Mouse (Mus musculus) embryonic facial prominence, embryonic 11.5 days (tissue): Measurements from ENCODE around the gene Sobp. TPM values are rescaled to one million over a fixed set of nuclear protein-coding genes. Genes with fewer than 3 reads are reported as not detected.

Experiments
- ATAC-seq: fragments of 200-750 bp; cut with Nextera tagmentation; replicated peaks from 2 replicates; pipeline ENCODE4 v1.8.0; 2017; ENCODE audit warnings: low read depth; ENCODE audit not compliant: insufficient number of reproducible peaks, low FRiP score, low TSS enrichment
- DNase-seq: peaks from one replicate; pipeline ENCODE4 v3.0.0-alpha.2; 2015; ENCODE audit warnings: low spot score
- H3K27ac ChIP-seq: fragments of 300-500 bp; sonication (generic); replicated peaks from 2 replicates; pipeline ENCODE4 v1.5.1; 2014; ENCODE audit warnings: mild to moderate bottlenecking, low read depth, low read length, control low read depth
- H3K27me3 ChIP-seq: fragments of 300-500 bp; sonication (generic); 2 replicates; pipeline ENCODE4 v1.6.1; 2014; ENCODE audit warnings: mild to moderate bottlenecking, low read length, moderate library complexity, mixed read lengths; ENCODE audit not compliant: control insufficient read depth, insufficient read depth
- H3K36me3 ChIP-seq: fragments of 300-500 bp; sonication (generic); replicated peaks from 2 replicates; pipeline ENCODE4 v1.6.1; 2014; ENCODE audit warnings: low read depth, mild to moderate bottlenecking, low read length, moderate library complexity, mixed read lengths; ENCODE audit not compliant: control insufficient read depth, insufficient read depth
- H3K4me1 ChIP-seq: fragments of 300-500 bp; sonication (generic); 2 replicates; pipeline ENCODE4 v1.6.1; 2014; ENCODE audit warnings: low read length, mixed read lengths; ENCODE audit not compliant: control insufficient read depth, insufficient read depth
- H3K4me2 ChIP-seq: fragments of 300-500 bp; sonication (generic); 2 replicates; pipeline ENCODE4 v1.6.1; 2014; ENCODE audit warnings: low read depth, mild to moderate bottlenecking, control low read depth, low read length, moderate library complexity
- H3K4me3 ChIP-seq: fragments of 300-500 bp; sonication (generic); 2 replicates; pipeline ENCODE4 v1.5.1; 2014; ENCODE audit warnings: low read depth, low read length, control low read depth
- H3K9ac ChIP-seq: fragments of 300-500 bp; sonication (generic); replicated peaks from 2 replicates; pipeline ENCODE4 v1.6.1; 2014; ENCODE audit warnings: mild to moderate bottlenecking, control low read depth, low read length
- H3K9me3 ChIP-seq: fragments of 300-500 bp; sonication (generic); replicated peaks from 2 replicates; pipeline ENCODE4 v1.6.1; 2016; ENCODE audit warnings: mild to moderate bottlenecking, low read length, inconsistent platforms, mixed read lengths; ENCODE audit not compliant: control insufficient read depth
- WGBS: fragments of 180-500 bp; shearing (Covaris S2); extraction: QIAGEN DNeasy Blood & Tissue Kit; methylation state at CpG from one replicate; pipeline ENCODE4 v1.1.7; 2014; 5-methylcytosine and 5-hydroxymethylcytosine counted together
- polyA plus RNA-seq: library from polyadenylated mRNA; unstranded; fragments of >200 nt; fragmentation: Nextera tagmentation; extraction: Ambion mirVana; gene quantifications from 2 replicates; pipeline ENCODE4 v1.2.1, GENCODE M21; 2014

The Sobp gene
- polyA plus RNA-seq, 1 experiment from 2014 or later, result 5.3 TPM

- ATAC-seq (no peak), DNase-seq (no peak)
- H3K4me3 ChIP-seq, result no peak overlapping the region
- H3K4me2 ChIP-seq, result no peak overlapping the region
- H3K4me1 ChIP-seq, result peaks cover 2% of the 10 kb centered on the region; the same call in 1 of the 2 replicates
- H3K36me3 ChIP-seq, result no peaks in the 10 kb centered on the region
- no peak overlapping the region for H3K9ac ChIP-seq
- WGBS, result 80% methylated on average over 3 of the region's 3 CpGs
- H3K9me3 ChIP-seq, result no peaks in the 10 kb centered on the region
- no peaks in the 10 kb centered on the region for H3K27me3 ChIP-seq
- no peak overlapping the region for H3K27ac ChIP-seq
Measured at GRCm38 (mm10) chr10:43041794-43042193, 132.5 kb downstream of the Sobp start.

GRCm38 (mm10) chr10:43037455-43037793 lies 136.9 kb downstream of the Sobp start:
- ATAC-seq (no peak), DNase-seq (peak; percentile 23)
- H3K4me3 ChIP-seq, result no peak overlapping the region
- H3K4me1 ChIP-seq, result peaks cover 2% of the 10 kb centered on the region
- 27% methylated on average over 7 of the region's 7 CpGs for WGBS
- no peak overlapping the region for H3K27ac ChIP-seq
- no peaks in the 10 kb centered on the region for H3K9me3 ChIP-seq
- no peak overlapping the region for H3K9ac ChIP-seq
- H3K4me2 ChIP-seq, result no peak overlapping the region
- no peaks in the 10 kb centered on the region for H3K36me3 ChIP-seq
- H3K27me3 ChIP-seq, result no peaks in the 10 kb centered on the region

- 60% methylated on average over 21 of the region's 21 CpGs for WGBS
Measured at GRCm38 (mm10) chr10:43036646-43037454, 137.5 kb downstream of the Sobp start.

GRCm38 (mm10) chr10:43035579-43035978 lies 138.8 kb downstream of the Sobp start:
- Histone ChIP-seq H3K9me3 (no peaks in the 10 kb centered on the region), H3K27ac (no peak overlapping the region), H3K4me2 (no peak overlapping the region), H3K4me3 (no peak overlapping the region), H3K9ac (peak overlapping the region; percentile 23; the same call in 1 of the 2 replicates), H3K4me1 (peaks cover 2% of the 10 kb centered on the region), H3K36me3 (no peaks in the 10 kb centered on the region), H3K27me3 (no peaks in the 10 kb centered on the region)
- 62% methylated on average over 8 of the region's 8 CpGs for WGBS
- DNase-seq (no peak), ATAC-seq (no peak)

More at GRCm38 (mm10) chr10:43036646-43037454, 137.5 kb downstream of the Sobp start:
- H3K4me1 ChIP-seq, result peaks cover 2% of the 10 kb centered on the region
- ATAC-seq, result no peak
- no peaks in the 10 kb centered on the region for H3K9me3 ChIP-seq
- DNase-seq, result no peak
- no peaks in the 10 kb centered on the region for H3K27me3 ChIP-seq
- H3K27ac ChIP-seq, result no peak overlapping the region
- no peaks in the 10 kb centered on the region for H3K36me3 ChIP-seq
- H3K9ac ChIP-seq, result no peak overlapping the region
- H3K4me3 ChIP-seq, result no peak overlapping the region
- H3K4me2 ChIP-seq, result no peak overlapping the region

GRCm38 (mm10) chr10:43034811-43035210 lies 139.5 kb downstream of the Sobp start:
- H3K36me3 ChIP-seq, result no peaks in the 10 kb centered on the region
- H3K27me3 ChIP-seq, result no peaks in the 10 kb centered on the region
- H3K27ac ChIP-seq, result no peak overlapping the region
- ATAC-seq (no peak), DNase-seq (no peak)
- 79% methylated on average over 4 of the region's 4 CpGs for WGBS
- no peak overlapping the region for H3K4me2 ChIP-seq
- H3K9me3 ChIP-seq, result no peaks in the 10 kb centered on the region
- H3K4me1 ChIP-seq, result peaks cover 2% of the 10 kb centered on the region
- H3K4me3 ChIP-seq, result no peak overlapping the region
- H3K9ac ChIP-seq, result no peak overlapping the region

DNA sequence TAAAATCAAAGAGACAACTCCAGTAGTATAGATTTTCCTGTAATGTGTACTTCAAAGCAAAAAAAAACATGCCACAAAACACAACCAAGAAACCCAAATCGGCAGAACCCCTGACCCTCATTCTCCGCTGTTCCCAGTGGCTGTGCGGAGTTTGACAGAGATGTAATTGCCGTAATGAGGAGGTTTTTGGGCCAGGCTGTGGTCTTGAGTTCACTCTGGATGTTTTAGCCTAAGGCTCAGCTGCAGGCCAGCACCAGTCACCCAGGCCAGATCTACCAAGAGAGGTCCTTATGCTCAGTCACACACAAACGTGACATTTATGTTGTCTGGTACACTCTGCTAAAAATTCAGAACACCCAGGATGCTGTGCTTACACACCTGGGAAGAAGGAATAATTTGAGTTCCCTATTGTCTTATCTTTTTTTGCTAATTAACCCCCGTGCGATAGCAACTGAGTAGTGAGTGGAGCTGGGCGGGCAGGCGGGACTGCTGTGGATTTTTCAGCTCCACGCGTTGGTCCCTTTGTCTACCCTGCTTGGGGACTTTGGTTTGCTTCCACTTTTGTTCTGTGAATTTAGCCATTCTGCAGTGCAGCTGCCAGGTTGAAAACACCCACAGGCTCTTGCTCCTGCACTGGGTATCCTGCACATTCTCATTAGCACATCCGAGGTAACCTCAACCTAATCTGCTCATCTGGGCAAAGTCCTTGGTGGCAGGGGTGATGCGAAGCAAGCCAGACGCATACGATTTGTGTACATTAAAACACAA lies 140.7 kb downstream of the Sobp start:
- no peak overlapping the region for H3K27ac ChIP-seq
- no peaks in the 10 kb centered on the region for H3K36me3 ChIP-seq
- H3K4me1 ChIP-seq, result peaks cover 2% of the 10 kb centered on the region
- no peak overlapping the region for H3K4me2 ChIP-seq
- no peaks in the 10 kb centered on the region for H3K9me3 ChIP-seq
- H3K4me3 ChIP-seq, result no peak overlapping the region
- WGBS, result 76% methylated on average over 15 of the region's 15 CpGs
- H3K9ac ChIP-seq, result no peak overlapping the region
- DNase-seq (no peak), ATAC-seq (no peak)
- no peaks in the 10 kb centered on the region for H3K27me3 ChIP-seq

DNA sequence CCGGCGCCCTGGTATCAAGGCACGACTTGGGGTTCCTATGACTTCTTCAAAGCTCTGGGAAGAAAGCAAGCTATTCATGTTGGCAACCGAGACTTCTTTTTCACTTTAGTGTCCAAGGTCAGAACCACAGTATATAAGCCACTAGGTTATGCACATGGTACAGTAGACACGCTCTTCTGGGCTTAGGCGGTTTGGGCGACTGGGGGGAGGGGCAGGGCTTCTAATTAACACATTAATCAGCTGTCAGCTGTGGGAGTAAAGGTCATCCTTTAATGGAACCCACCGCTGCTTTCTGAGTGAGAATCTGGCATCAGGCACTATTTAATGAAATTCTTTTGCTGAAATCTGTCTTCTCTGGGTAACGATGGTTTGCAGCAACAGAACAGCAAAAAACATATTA lies 147.3 kb downstream of the Sobp start:
- Histone ChIP-seq H3K36me3 (no peaks in the 10 kb centered on the region), H3K4me3 (no peak overlapping the region), H3K9ac (no peak overlapping the region), H3K9me3 (no peaks in the 10 kb centered on the region), H3K4me1 (peaks cover 5% of the 10 kb centered on the region), H3K4me2 (no peak overlapping the region), H3K27me3 (peaks cover 12% of the 10 kb centered on the region), H3K27ac (no peak overlapping the region)
- no peak for ATAC-seq
- 67% methylated on average over 9 of the region's 9 CpGs for WGBS
- no peak for DNase-seq
